Mouse (Mus musculus) frontal cortex, postnatal 10 days (tissue): ENCODE results near the gene Rangap1.

Experiments used
- DNase-seq, 2 experiments: peaks; one replicate each; pipeline ENCODE4 v3.0.0; 2022; ENCODE audit warnings: low spot score in 2 of 2, mixed read lengths in 1 of 2

The Rangap1 gene

DNA sequence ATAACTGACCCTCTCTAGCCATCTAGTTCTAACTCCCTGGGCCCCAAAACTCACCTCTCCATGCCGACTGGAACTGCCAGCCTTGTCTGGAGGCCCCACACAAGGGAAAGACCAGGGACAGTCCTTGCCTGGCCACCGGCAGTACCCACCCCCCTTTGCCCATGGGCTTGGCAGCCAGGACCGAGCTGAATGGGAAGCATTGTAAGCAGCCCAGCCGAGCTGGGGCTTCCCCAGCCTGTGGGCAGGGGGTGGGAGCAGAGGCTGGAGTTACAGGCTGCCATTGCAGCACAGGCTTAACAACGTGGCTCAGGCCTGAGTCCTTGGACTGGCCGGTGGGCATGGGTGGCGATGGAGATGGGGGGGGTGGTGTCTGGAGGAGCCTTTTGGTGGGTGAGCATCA, 48.2 kb downstream of the Rangap1 start, which contains the start of gene Chadl:
Chadl (minus strand) TSS at position 113 of the 400 bp plus-strand sequence.
- DNase-seq, result peak; percentile 57 to 70

DNA sequence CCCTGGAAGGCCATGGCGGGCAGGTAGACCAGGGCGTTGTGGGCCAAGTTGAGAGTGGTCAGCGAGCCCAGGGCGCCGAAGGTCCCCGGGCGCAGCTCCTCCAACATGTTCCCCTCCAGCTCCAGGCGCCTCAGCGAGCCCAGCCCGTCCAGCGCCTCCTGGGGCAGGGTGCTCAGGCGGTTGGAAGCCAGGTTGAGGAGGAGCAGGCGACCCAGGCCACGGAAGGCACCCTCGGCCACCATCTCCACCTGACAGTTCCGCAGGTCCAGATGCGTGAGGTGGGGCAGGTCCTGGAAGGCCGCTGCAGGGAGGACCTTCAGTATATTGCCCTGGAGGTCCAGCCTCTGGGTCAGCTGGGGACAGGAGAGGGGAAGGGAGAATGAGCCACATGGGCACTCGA, 50.4 kb downstream of the Rangap1 start:
- no peak for DNase-seq

DNA sequence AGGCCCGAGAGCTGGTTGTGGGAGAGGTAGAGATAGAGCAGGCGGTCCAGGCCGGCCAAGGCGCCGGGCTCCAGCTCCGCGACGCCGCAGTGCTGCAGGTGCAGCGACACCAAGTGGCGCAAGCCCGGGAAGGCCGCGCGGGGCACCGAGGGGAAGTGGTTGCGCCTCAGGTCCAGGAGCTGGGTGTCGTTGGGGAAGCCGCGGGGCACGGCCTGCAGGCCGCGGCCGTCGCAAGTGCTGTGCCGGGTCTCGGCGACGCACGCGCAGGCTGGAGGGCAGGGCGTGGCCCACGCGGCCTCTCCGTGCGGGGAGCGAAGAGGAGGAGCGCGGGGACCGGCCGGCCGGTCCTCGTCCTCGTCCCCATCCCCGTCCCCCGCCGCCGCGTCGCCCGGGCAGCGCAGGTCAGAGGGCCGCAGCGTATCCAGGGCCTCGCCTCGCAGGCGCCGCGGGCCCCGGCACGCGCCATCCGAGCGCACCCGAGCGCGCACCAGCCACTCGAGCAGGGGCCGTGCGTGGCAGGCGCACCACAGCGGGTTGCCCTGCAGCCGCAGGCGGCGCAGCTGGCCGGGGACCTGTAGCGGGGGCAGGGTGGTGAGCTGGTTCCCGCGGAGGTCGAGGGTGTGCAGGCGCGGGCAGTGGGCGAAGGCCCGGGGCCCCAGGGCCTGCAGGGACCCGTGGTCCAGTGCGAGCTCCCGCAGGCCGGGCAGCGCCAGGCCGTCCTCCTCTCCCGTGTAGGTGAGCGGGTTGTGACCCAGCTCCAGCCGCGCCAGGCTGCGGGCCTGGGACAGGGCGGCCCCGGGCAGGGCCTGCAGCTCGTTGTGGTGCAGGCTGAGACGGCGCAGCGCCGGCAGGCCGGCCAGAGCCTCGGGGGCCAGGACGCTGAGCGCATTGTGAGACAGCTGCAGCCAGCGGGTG, 51.1 kb downstream of the Rangap1 start:
- DNase-seq, result peak; percentile 56 to 80

DNA sequence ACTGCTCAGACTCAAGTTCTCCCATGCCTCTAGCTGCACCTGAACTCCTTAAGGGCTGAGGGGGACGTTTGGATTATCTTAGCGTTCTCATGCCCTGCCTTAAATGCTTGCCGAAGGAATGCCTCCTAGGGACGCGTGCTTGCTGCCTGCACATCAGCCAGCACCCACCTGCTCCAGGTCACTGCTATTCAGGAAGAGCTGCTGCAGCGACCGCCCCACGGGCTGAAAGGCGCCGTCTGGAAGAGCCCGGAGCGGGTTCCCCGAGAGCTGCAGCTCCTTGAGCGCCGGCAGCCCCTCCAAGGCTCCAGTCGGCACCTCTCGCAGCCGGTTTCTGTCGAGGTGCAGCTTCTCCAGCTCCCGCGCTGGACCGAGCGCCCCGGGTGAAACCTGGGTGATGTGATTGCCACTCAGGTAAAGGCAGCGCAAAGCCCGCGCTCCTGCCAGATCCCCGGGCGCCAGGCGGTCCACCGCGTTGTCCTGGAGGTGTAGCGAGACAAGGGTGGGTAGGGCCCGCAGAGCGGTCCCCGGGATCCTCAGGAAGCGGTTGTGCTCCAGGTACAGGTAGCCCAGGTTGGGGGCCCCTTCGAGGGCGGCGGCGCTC, 51.9 kb downstream of the Rangap1 start:
- peak in 1 of 2 experiments; percentile 22 for DNase-seq

DNA sequence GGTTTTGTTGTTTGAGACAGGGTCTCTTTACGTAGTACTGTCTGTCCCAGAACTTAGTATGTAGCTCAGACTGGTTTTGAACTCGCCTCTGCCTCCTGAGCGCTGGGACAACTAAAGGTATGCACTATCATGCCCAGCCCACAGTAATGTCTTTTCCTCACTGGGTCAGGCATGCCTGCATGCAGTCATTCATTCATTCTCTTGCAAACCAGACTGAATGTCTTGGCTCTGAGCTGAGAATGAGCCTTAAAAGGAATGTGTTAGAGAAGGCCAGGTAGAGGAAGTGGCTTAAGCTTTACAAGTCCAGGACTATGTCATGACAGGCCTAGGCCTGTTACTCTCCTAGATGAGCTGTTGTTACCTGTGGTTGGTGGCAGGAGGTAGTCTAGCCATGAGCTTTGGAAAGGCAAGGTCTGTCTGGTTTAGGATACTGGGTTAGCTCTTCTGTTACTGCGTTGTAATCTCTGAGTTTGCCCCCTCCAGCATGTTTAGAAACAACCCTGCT, 65.0 kb downstream of the Rangap1 start:
- DNase-seq, result no peak

DNA sequence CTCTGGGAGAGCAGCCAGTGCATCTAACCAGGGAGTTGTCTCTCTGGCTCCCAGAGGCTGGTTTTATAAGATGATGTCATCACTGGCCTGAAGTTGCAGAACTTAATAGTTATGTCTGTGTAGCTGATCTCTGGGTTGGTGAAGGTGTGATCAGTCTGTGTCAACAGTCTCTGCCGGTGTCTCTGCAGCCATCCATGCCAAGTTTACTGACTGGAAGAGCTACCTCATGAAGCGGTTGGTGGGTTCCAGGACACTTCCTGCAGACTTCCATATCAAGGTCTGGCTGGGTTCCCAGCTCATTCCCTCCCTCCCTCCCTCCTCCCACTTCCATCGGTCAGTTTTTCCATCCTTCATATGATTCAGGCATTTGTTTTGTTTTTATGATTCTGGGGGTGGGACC, 68.7 kb downstream of the Rangap1 start:
- DNase-seq, result no peak

DNA sequence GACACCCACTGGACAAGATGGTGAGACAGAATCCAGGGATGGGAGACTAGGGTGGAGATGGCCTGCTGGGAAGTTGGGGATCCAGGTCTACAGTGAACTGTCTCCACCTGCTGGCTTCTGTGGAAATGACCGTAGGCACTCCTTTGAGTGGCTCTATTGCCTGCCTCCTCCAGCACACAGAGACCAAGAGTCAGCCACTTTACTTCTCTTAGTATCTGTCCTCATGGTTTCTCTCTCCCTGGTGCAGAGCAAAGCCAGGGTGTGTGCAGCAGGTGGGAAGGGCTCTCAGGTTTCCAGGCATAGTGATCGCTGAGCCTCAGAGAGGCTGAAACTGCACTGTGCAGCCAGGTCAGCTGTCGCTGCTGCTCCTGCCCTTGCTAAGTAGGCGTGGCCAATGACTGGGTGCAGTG, 75.1 kb downstream of the Rangap1 start:
- no peak for DNase-seq

DNA sequence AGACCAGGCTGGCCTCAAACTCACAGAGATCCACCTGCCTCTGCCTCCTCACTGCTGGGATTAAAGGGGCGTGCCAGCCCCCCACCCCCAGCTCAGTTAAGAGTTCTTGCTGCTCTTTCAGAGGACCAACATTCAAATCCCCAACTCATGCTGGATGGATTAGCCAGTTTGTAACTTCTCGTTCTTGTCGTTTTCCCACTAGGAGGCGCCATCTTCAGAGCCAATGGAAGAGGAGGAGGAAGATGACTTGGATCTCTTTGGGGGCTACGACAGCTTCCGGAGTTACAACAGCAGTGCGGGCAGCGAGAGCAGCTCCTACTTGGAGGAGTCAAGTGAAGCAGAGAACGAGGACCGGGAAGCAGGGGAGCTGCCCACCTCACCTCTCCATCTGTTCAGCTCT, 78.4 kb downstream of the Rangap1 start:
- DNase-seq, result no peak

DNA sequence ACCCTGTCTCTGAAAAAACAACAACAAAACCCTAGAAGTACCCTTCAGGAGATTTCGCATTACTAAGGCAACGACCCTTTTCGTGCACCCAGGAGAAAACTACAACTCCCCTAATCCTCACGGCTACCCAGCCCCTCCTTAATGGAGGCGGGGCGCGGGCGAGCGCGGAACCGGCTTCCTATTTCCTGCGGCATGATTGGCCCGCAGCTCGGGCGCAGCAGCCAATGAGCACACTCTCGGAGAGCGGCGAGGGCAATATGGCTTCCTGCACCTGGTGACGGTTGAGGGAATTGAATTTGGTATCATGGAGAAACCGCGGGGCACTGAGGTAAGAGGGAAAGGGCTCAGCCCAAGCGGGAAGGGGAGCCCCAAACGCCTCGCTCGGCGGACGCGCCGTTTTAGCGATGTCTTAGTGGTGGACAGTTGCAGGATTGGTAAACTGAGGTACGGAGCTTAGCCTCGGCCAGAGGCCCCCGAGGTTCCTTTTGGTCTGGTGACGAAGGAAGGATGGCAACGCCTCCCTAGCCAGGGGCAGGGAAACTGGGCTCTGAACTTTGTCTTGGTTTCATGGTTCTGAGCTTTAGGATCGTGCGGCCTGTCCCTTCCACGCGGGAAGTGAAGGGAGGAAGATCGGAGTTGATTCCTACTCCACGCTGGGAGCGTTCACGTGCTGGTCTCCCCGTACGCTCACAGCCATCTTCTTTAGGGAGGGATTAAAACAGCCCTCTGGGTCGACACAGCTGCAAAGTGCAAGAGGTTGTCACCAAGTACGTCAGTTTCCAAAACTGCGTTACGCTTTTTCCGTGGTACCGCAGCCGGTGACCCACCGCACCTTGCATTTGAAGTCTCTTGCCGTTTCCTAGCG, 81.4 kb downstream of the Rangap1 start, which contains the start of gene L3mbtl2:
L3mbtl2 (plus strand) TSS at position 193 of the 865 bp plus-strand sequence.
- DNase-seq, result peak; percentile 87 to 90

DNA sequence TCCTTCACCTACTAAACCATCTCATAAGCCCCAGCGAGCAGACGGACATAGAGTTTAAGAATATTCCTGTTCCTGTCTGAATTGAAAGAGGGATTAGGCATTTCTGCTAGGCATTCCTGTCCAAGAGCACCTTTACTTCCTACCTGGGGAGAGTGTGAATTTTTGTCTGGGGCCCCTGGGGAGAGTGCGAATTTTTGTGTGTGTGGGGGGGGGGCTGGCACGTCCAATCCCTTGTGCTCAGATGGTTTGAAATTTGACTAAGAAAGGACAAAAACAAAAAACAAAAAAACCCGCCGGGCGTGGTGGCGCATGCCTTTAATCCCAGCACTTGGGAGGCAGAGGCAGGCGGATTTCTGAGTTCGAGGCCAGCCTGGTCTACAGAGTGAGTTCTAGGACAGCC, 82.0 kb downstream of the Rangap1 start:
- no peak for DNase-seq

DNA sequence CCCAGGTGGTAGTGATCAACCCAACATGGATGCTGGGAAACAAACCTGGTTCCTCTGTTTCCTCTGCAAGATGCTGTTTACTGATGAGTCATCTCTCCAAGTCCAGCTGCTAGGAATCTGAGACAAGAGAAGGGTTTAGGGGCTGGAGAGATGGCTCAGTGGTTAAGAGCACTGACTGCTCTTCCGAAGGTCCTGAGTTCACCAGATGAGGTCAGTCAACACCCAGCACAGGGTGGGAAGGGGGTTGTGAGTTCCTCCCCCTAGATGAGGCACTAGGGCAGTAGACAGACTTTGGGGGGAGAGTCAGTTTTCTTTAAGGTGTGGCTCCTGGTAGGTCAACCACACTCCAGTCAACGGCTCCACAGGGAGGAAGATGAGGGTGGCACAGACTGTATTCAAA, 83.6 kb downstream of the Rangap1 start:
- no peak for DNase-seq
